Mouse (Mus musculus) CH12.LX (cell line): Measurements from ENCODE around the gene Fkbp14. TPM values are rescaled to one million over a fixed set of nuclear protein-coding genes. Genes with fewer than 3 reads are reported as not detected.

ENCODE experiments used
- DNase-seq: peaks from one replicate; pipeline ENCODE4 v3.0.0-alpha.2; 2013; ENCODE audit errors: extremely low read depth
- H3K27ac ChIP-seq: 2 replicates; pipeline ENCODE4 v1.5.1; 2012; ENCODE audit warnings: low read depth, mild to moderate bottlenecking, control low read depth, moderate library complexity; ENCODE audit not compliant: insufficient read depth
- H3K27me3 ChIP-seq: replicated peaks from 2 replicates; pipeline ENCODE3; 2012; ENCODE audit warnings: inconsistent platforms
- H3K36me3 ChIP-seq, 2 experiments: replicated peaks in 1 of 2; 2 replicates each; pipeline versions ENCODE3 to v1.6.1; 2012; ENCODE audit warnings: inconsistent platforms in 1 of 2, low read length in 1 of 2, mild to moderate bottlenecking in 1 of 2, mixed read lengths in 1 of 2, moderate library complexity in 1 of 2; ENCODE audit not compliant: control insufficient read depth in 1 of 2, insufficient read depth in 1 of 2
- H3K4me1 ChIP-seq, 2 experiments: 2 replicates each; pipeline ENCODE4 v1.6.1; 2012; ENCODE audit warnings: inconsistent platforms in 1 of 2, moderate library complexity in 1 of 2; ENCODE audit not compliant: insufficient read depth in 2 of 2, control insufficient read depth in 1 of 2
- H3K4me2 ChIP-seq: 2 replicates; pipeline ENCODE4 v1.6.1; 2012; ENCODE audit warnings: low read depth, mild to moderate bottlenecking, control low read depth; ENCODE audit not compliant: poor library complexity, insufficient read depth, severe bottlenecking
- H3K4me3 ChIP-seq, 3 experiments: fragments of 150-350 bp in 1 of 3; sonication (generic) in 1 of 3; replicated peaks in 1 of 3; 2 replicates each; pipeline versions ENCODE3 to v1.5.1; 2011 to 2012; ENCODE audit warnings: low read depth in 2 of 3, low read length in 2 of 3, mild to moderate bottlenecking in 2 of 3, moderate library complexity in 2 of 3, control low read depth in 1 of 3, improper control_type of control experiment in 1 of 3, inconsistent platforms in 1 of 3, mixed read lengths in 1 of 3; ENCODE audit not compliant: poor library complexity in 1 of 3
- H3K79me2 ChIP-seq: replicated peaks from 2 replicates; pipeline ENCODE4 v1.6.1; 2012; ENCODE audit warnings: mild to moderate bottlenecking, moderate library complexity; ENCODE audit not compliant: control insufficient read depth, poor library complexity, insufficient read depth, severe bottlenecking; ENCODE audit errors: extremely low read depth
- H3K9ac ChIP-seq: 2 replicates; pipeline ENCODE4 v1.6.1; 2012; ENCODE audit warnings: low read depth, mild to moderate bottlenecking, control low read depth, moderate library complexity; ENCODE audit not compliant: insufficient read depth
- H3K9me3 ChIP-seq: replicated peaks from 2 replicates; pipeline ENCODE3; 2012; ENCODE audit warnings: low read length, inconsistent platforms, mixed read lengths
- BHLHE40 ChIP-seq: IDR thresholded peaks from 2 replicates; pipeline ENCODE4 v1.6.1; 2011; ENCODE audit warnings: mild to moderate bottlenecking, low read depth, low read length, improper control_type of control experiment
- CHD1 ChIP-seq: IDR thresholded peaks from 2 replicates; pipeline ENCODE4 v1.6.1; 2012; ENCODE audit warnings: low read depth, low read length, improper control_type of control experiment, inconsistent platforms
- CHD2 ChIP-seq: IDR thresholded peaks from 2 replicates; pipeline ENCODE4 v1.6.1; 2011; ENCODE audit warnings: low read length, improper control_type of control experiment
- ELF1 ChIP-seq: IDR thresholded peaks from 2 replicates; pipeline ENCODE4 v1.6.1; 2014; ENCODE audit warnings: low read depth, mild to moderate bottlenecking, inconsistent platforms, low read length, improper control_type of control experiment
- EP300 ChIP-seq: IDR thresholded peaks from 2 replicates; pipeline ENCODE4 v1.6.1; 2011; ENCODE audit warnings: low read length, improper control_type of control experiment
- ETS1 ChIP-seq: conservative IDR thresholded peaks from 2 replicates; pipeline ENCODE4 v1.6.1; 2012; ENCODE audit warnings: low read depth, mild to moderate bottlenecking, inconsistent platforms, low read length, improper control_type of control experiment, moderate library complexity
- HCFC1 ChIP-seq: IDR thresholded peaks from 2 replicates; pipeline ENCODE4 v1.6.1; 2012; ENCODE audit warnings: low read depth, mild to moderate bottlenecking, inconsistent platforms, low read length, improper control_type of control experiment
- IRF4 ChIP-seq: IDR thresholded peaks from 2 replicates; pipeline ENCODE4 v1.6.1; 2014; ENCODE audit warnings: low read depth, mild to moderate bottlenecking, inconsistent platforms, low read length, improper control_type of control experiment
- JUN ChIP-seq: IDR thresholded peaks from 2 replicates; pipeline ENCODE4 v1.6.1; 2011; ENCODE audit warnings: low read depth, mild to moderate bottlenecking, low read length, improper control_type of control experiment, moderate library complexity; ENCODE audit not compliant: insufficient read depth
- JUND ChIP-seq: conservative IDR thresholded peaks from 2 replicates; pipeline ENCODE4 v1.6.1; 2011; ENCODE audit warnings: low read depth, low read length, improper control_type of control experiment
- KAT2A ChIP-seq: IDR thresholded peaks from 2 replicates; pipeline ENCODE4 v1.6.1; 2012; ENCODE audit warnings: low read length, improper control_type of control experiment, inconsistent platforms; ENCODE audit not compliant: insufficient replicate concordance
- MAX ChIP-seq: IDR thresholded peaks from 2 replicates; pipeline ENCODE4 v1.6.1; 2011; ENCODE audit warnings: low read length, improper control_type of control experiment
- MEF2A ChIP-seq: IDR thresholded peaks from 2 replicates; pipeline ENCODE4 v1.6.1; 2014; ENCODE audit warnings: low read depth, mild to moderate bottlenecking, inconsistent platforms, low read length, improper control_type of control experiment, borderline replicate concordance
- MXI1 ChIP-seq: IDR thresholded peaks from 2 replicates; pipeline ENCODE4 v1.6.1; 2011; ENCODE audit warnings: mild to moderate bottlenecking, low read depth, low read length, improper control_type of control experiment
- NRF1 ChIP-seq: IDR thresholded peaks from 2 replicates; pipeline ENCODE4 v1.6.1; 2014; ENCODE audit warnings: low read depth, mild to moderate bottlenecking, inconsistent platforms, low read length, improper control_type of control experiment, moderate library complexity
- POLR2A ChIP-seq: IDR thresholded peaks from 2 replicates; pipeline ENCODE4 v1.6.1; 2011; ENCODE audit warnings: low read depth, mild to moderate bottlenecking, improper control_type of control experiment, low read length
- POLR2AphosphoS2 ChIP-seq: IDR thresholded peaks from 2 replicates; pipeline ENCODE4 v1.6.1; 2011; ENCODE audit warnings: low read depth, low read length, improper control_type of control experiment
- SMC3 ChIP-seq: IDR thresholded peaks from 2 replicates; pipeline ENCODE4 v1.6.1; 2011; ENCODE audit warnings: low read depth, low read length, improper control_type of control experiment
- TBP ChIP-seq: conservative IDR thresholded peaks from 2 replicates; pipeline ENCODE4 v1.6.1; 2011; ENCODE audit warnings: low read depth, low read length, improper control_type of control experiment
- TCF12 ChIP-seq: IDR thresholded peaks from 2 replicates; pipeline ENCODE4 v1.6.1; 2014; ENCODE audit warnings: low read depth, mild to moderate bottlenecking, inconsistent platforms, low read length, improper control_type of control experiment
- USF2 ChIP-seq: conservative IDR thresholded peaks from 2 replicates; pipeline ENCODE4 v1.6.1; 2011; ENCODE audit warnings: low read depth, low read length, improper control_type of control experiment
- ZC3H11A ChIP-seq: IDR thresholded peaks from 2 replicates; pipeline ENCODE4 v1.6.1; 2012; ENCODE audit warnings: low read depth, mild to moderate bottlenecking, inconsistent platforms, low read length, improper control_type of control experiment
- ZNF384 ChIP-seq: IDR thresholded peaks from 2 replicates; pipeline ENCODE4 v1.6.1; 2012; ENCODE audit warnings: low read depth, low read length, improper control_type of control experiment, inconsistent platforms
- dilution Hi-C: fragments of 300-500 bp; cut with MboI; formaldehyde crosslinking; loops from 2 replicates; pipeline ENCODE4 v1.14.3; 2020; ENCODE audit warnings: low sequenced_read_pairs; ENCODE audit not compliant: extremely low pct_unique_long_range_greater_than_20kb, extremely low pct_ligation_motif_present
- in situ Hi-C: fragments of 300-500 bp; cut with MboI; formaldehyde crosslinking; loops from 3 replicates; pipeline ENCODE4 v1.14.3; 2019; ENCODE audit warnings: low sequenced_read_pairs, low pct_ligation_motif_present, low pct_unique_long_range_greater_than_20kb, mixed read lengths
- polyA plus RNA-seq: library from polyadenylated mRNA; unstranded; fragments of >175 nt; gene quantifications from 2 replicates; pipeline ENCODE4 v1.2.1, GENCODE M21; 2012; ENCODE audit warnings: low read depth; ENCODE audit not compliant: insufficient read length
- total RNA-seq, 2 experiments: library from RNA; depleted of rRNA; stranded (reverse); fragments of 300-350 nt in 1 of 2; fragments of >200 nt in 1 of 2; gene quantifications; 2 replicates each; pipeline ENCODE4 v1.2.3; 2012 to 2014

Gene Fkbp14
- total and polyA plus RNA-seq, 3 experiments, result 0.50 to 0.95 (median 0.68) TPM

DNA sequence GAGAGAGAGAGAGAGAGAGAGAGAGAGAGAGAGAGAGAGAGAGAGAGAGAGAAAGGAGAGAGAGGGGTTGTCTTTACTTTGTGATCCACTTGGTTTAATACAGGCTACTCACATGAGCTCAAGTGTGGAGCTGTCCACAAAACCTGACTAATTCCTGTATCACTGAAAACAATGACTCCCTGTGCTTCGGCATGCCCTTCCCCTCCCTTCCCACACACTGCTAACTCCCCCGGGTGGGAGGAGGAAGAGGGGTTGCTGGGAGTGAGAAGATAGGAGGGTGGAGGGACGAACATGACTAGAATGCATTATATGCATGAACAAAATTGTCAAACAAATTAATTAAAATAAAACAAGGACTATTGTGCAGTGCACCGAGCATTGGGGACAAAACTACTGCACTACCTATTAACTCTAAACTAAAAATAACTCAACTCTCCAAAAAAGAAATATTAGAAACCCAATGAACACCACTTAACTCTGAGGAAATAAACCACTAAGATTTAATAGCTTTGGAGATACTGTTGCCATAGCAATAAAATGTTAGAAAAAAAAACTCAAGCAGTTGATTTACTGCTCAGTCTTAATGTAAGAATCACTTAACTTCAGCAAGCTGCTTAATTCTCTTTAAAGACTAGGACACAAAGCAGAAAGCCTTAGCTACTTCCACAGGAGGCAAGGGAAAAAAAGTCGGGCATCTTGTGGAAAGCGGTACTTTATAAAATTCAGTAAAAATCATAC is 23.7 kb downstream of the Fkbp14 start:
- Histone ChIP-seq H3K36me3 (no peaks in the 10 kb centered on the region), H3K4me3 (no peak overlapping the region), H3K4me2 (no peak overlapping the region), H3K79me2 (no peaks in the 10 kb centered on the region), H3K27me3 (peaks cover 1% of the 10 kb centered on the region), H3K4me1 (no peaks in the 10 kb centered on the region; a peak in 1 of 4 replicates), H3K27ac (no peak overlapping the region), H3K9ac (no peak overlapping the region), H3K9me3 (no peaks in the 10 kb centered on the region)
- no peak for DNase-seq
- TF ChIP-seq EP300 (no peak), CHD2 (no peak), IRF4 (no peak), MEF2A (no peak), JUND (no peak), JUN (no peak), BHLHE40 (no peak), ZNF384 (no peak), TBP (no peak), CHD1 (no peak), MAX (no peak), MXI1 (no peak), KAT2A (no peak)
- dilution Hi-C loops (no loop called here), in situ Hi-C loops (no loop called here)

- Histone ChIP-seq H3K9me3 (no peaks in the 10 kb centered on the region), H3K9ac (no peak overlapping the region), H3K79me2 (no peaks in the 10 kb centered on the region), H3K4me3 (no peak overlapping the region), H3K4me2 (no peak overlapping the region), H3K36me3 (no peaks in the 10 kb centered on the region), H3K27me3 (peaks cover 1% of the 10 kb centered on the region), H3K27ac (no peak overlapping the region), H3K4me1 (peaks cover 0 to 4% of the 10 kb centered on the region in 2 experiments; a peak in 2 of 4 replicates)
- TF ChIP-seq USF2, result no peak
- TF ChIP-seq ETS1, result no peak
- TF ChIP-seq POLR2AphosphoS2, result no peak
- TF ChIP-seq KAT2A, result no peak
- no peak for TF ChIP-seq IRF4
- TF ChIP-seq ZC3H11A, result no peak
- TF ChIP-seq ELF1, result no peak
- no peak for TF ChIP-seq TCF12
- TF ChIP-seq POLR2A, result no peak
- no peak for TF ChIP-seq NRF1
- no peak for TF ChIP-seq SMC3
- no peak for TF ChIP-seq HCFC1
- in situ Hi-C loops, result no loop called here
- dilution Hi-C loops, result no loop called here
- DNase-seq, result no peak
These were observed 27.3 kb downstream of the Fkbp14 start for GRCm38 (mm10) chr6:54569776-54570175.
